Mouse (Mus musculus): ENCODE measurements around the gene Degs1.

- TF ChIP-seq POLR2A (IDR thresholded peaks at IDR 0.05; ENCODE audit: low read depth, low read length) (no peak), CTCF (IDR thresholded peaks at IDR 0.05; ENCODE audit: extremely low read depth, insufficient read depth, insufficient read length, insufficient replicate concordance) (no peak)
Observed at GRCm38 (mm10) chr1:182268317-182268716, 14.3 kb downstream of the Degs1 start.

Measured in spleen, adult 2 months (tissue).